30 mouse cellular contexts compared by ENCODE assay signal in the genomic region with DNA sequence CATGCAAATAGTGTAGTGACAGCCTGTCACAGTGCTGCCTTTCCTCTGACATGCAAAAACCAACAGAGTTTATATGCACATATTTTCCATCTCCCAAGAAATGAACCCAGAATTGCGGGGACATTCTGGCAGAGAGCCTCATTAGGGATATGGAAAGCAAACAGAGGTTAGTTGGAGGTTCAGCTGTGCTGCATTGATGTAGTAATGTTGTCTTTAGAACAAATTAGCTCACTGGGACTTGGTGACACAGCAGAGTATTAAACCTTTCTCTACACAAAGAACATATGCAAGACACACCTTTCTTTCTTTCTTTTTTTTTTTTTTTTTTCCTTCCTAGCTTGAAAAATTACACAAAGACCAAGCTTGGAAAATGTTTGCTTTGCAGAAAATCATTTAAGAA.
"Had no signal": no experiment of that assay in that cellular context is flagged by ENCODE, and none has a peak within 500 bp of the region (broad histone marks: within the 10 kb centered on the region; RNA-seq: fewer than 3 reads in every experiment).

No protein-coding gene starts in this region.

- H3K9ac ChIP-seq: heart, embryonic 13.5 days; heart, embryonic 15.5 days; hindbrain, embryonic 13.5 days; hindbrain, embryonic 15.5 days; kidney, embryonic 15.5 days; liver, embryonic 13.5 days; liver, embryonic 15.5 days; liver, postnatal 0 days had no signal

- ATAC-seq: hindbrain, postnatal 0 days; intestine, embryonic 16.5 days; liver, postnatal 0 days had no signal

- H3K27me3 ChIP-seq: heart, embryonic 13.5 days; heart, embryonic 15.5 days; hindbrain, embryonic 13.5 days; hindbrain, embryonic 15.5 days; liver, embryonic 13.5 days; liver, embryonic 15.5 days had no signal

- H3K36me3 ChIP-seq: heart, embryonic 13.5 days; heart, embryonic 15.5 days; hindbrain, embryonic 13.5 days; hindbrain, embryonic 15.5 days; kidney, embryonic 15.5 days; liver, embryonic 13.5 days; liver, embryonic 15.5 days had no signal

- H3K9me3 ChIP-seq: heart, embryonic 13.5 days; heart, embryonic 15.5 days; hindbrain, embryonic 13.5 days; hindbrain, embryonic 15.5 days; kidney, embryonic 15.5 days; liver, embryonic 13.5 days; liver, embryonic 15.5 days had no signal

- H3K27ac ChIP-seq: gastrocnemius, adult 2 months; heart, adult 2 months; heart, embryonic 13.5 days; heart, embryonic 15.5 days; hindbrain, embryonic 13.5 days; hindbrain, embryonic 15.5 days; hindbrain, postnatal 0 days; kidney, embryonic 15.5 days; kidney, postnatal 0 days; layer of hippocampus, adult 2 months; liver, embryonic 13.5 days; liver, embryonic 15.5 days had no signal

- H3K4me2 ChIP-seq: heart, embryonic 11.5 days; heart, embryonic 13.5 days; heart, embryonic 15.5 days; hindbrain, embryonic 13.5 days; hindbrain, embryonic 15.5 days; kidney, embryonic 15.5 days; liver, embryonic 11.5 days; liver, embryonic 13.5 days; liver, embryonic 15.5 days had no signal

- H3K4me3 ChIP-seq: gastrocnemius, adult 2 months; heart, adult 2 months; heart, embryonic 13.5 days; heart, embryonic 15.5 days; hindbrain, embryonic 13.5 days; hindbrain, embryonic 15.5 days; kidney, embryonic 15.5 days; layer of hippocampus, adult 2 months; liver, embryonic 13.5 days; liver, embryonic 15.5 days had no signal

- H3K4me1 ChIP-seq: heart, embryonic 13.5 days; heart, embryonic 15.5 days; hindbrain, embryonic 15.5 days; kidney, embryonic 15.5 days; liver, embryonic 13.5 days; liver, embryonic 15.5 days had no signal

- DNase-seq: gastrocnemius, adult 2 months; gastrocnemius, postnatal 10 days; gastrocnemius, postnatal 36 days; heart, adult 11 months; heart, adult 2 months; heart, postnatal 14 days; heart, postnatal 36 days; kidney, adult 11 months; kidney, adult 2 months; kidney, adult 9 months; kidney, postnatal 14 days; kidney, postnatal 36 days; layer of hippocampus, adult 9-11 months; layer of hippocampus, postnatal 36 days; left cerebral cortex, postnatal 4 days; liver; liver, embryonic 13.5 days; liver, postnatal 0 days had no signal
